Mouse (Mus musculus) skeletal muscle tissue, adult 2 months (tissue): ENCODE measurements at regions not wholly inside any gene's neighbourhood (a gene's known extent, or its start where the extent isn't known, plus 50 kb on each side); places are given as distances from the start of the nearest gene placed in this dataset.

Source experiments
- DNase-seq: peaks from one replicate; pipeline ENCODE4 v3.0.0-alpha.2; 2012; ENCODE audit warnings: low read depth, low spot score

DNA sequence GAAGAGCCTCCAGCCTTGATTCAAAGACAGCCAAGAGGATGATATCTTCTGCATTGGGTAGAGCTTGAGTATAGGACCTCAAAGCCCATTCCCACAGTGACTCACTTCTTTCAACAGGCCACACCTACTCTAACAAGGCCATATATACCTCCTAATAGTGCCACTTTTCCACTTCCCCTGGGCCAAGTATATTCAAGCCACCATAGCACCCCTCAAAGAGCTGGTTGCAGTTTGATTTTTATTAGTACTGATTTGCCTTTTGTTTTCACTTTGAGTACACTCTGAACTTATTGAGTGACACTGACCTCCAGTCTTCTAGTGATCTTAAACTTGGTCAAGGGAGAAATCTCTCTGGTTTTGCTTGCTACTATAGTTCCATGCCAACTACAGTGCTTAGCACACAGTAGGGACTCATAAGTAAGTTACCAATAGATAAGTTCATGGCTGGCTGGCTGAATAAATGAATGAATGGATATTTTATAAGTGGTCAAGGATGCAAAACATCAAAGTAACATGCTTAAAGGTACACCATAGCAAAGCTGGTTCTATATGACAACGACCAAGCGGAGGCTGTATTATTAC, 64.5 kb upstream of the Lmo2 start:
- no peak for DNase-seq

DNA sequence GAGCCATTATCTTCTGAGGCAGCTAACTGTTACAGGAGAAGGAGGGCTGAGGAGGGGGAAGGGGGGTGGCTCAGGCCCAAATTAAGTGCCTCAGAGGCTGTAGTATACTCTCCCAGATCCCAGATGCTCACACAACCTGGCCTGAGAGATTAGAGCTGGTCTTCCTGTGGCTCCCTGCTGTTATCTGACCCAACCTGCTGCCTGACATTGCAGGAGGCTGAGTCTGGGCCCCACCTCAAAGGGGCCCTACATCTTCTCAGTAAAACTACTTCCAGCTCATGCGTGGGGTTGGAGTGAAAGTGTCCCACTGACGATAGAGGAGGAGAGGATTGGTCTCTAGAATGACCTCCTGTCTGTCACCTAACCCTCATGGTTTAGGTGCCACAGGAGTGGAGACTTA, 64.0 kb upstream of the Lmo2 start:
- DNase-seq: peak; percentile 24

DNA sequence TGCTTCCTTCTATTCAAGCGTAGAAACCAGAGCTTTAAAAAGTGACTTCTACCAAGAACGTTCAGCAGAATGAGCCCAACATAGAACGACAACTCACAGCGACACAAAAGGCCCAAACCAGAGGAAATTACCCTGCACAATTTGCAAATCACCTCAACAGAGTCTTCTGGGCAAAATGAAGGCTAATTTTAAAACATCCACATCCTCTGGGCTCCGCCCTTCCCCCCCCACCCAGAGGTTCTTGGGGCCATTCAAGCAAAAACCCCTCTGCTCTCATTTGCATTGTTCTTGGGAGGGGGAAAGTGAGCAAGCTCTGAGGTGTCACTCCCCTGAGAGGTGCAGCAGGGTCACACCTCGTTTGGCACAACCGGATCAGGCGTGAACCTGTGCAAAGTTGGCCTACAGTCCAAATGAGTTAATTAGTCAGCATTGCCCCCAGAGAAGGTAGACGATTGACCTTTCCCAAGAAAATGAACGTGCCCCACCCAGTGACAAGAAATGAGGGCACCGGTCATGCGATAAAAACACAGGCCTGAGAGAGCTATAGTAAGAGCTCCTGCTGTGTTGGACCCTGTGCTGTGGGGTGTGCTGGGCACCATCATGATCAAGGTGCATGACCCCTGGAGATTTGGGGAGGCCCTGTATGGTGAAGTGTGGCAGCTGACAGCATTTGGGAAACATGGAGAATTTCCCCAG, 62.7 kb upstream of the Lmo2 start:
- no peak for DNase-seq

DNA sequence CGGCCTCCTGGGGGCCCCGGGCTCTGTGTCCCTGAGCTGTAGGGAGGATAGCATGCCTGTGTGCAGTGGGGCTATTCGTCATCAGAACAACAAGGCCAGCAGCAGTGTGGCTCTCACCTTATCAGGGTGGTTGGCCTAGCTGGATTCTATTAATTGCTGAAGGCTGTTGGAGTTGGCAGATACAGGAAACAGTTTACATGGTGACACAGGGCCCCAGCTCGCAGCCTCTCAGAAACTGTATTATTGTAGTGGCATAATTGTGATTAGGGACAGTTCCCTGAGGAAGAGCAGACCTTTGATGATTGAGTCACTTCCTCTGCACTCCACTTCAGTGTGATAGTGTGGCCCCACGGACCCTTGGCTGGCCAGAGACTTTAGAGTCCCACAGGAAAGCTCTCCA, 61.6 kb upstream of the Lmo2 start:
- DNase-seq: no peak

DNA sequence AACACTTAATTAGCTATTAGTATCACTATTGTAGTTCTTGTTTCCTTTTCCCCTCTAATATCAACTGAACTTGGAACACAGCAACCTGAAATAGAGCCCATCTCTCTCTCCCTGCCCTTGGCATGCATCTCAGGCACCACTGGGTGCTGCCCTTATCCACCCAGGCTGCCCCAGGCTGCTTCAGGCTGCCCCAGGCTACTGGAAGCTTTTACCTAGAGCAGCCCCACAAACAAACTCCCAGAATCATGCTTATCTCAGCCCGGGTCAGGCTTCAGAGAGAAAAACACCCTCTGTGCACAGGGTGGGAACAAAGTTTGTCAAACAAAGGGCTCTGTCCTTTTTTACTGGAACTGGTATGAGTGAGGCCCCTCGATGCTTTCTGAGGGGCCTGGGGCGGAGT, 61.0 kb upstream of the Lmo2 start:
- no peak for DNase-seq

DNA sequence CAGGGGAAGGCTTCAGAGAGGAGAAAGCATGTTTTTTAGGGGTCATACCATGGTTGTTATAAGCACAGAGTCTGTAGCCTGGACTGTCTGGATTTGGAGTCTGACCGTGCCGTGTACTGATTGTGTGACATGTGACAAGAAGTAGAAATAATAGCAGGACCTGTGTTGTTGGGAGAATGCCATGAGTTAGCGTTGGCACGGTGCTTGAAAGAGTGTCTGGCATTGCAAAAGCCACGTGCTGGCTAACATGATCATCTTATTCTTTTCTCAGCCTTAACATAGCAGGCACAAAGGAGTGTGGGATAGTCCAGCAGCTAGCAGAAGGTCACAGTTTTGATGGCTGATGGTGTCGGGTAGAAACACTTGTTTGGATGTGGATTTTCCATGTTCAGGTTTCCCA, 58.1 kb upstream of the Lmo2 start:
- no peak for DNase-seq

DNA sequence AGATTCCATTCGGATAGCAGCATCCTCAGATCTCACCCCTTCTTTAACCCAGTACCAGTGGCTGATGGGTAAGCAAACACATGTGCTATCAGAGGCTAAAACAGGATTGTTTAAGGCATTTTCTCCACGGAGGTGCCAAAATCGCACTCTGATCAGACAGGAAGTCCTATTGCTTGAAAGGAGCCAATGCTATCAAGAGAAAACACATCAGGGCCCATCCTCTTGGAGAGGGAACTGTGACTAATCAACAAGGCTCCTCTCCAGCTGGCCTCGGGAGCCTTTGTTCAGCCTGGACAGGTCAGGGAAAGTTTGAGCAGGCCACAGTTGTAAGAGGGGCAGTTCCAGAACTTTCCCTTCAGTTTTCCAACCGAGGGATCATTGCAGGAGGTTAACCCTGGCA, 57.4 kb upstream of the Lmo2 start:
- peak; percentile 62 for DNase-seq

DNA sequence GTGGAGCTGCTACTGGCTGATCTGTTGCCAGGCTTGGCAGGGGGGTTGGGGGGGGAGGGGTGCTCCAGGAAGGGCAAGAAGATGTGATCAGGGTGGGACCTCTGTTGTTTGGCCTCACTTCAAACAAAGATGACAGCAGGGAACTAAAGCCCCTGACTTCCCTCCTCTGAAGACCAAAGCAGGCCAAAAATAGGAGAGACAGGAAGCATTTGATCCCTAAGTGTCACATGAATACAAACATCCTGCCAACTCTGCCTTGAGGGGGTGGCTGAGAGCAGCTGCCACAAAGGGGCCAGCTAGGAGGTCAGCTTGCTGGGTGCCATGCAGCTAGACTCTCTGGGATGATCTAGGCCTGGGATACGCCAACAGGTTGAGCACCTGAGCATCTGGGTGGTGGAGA, 56.3 kb upstream of the Lmo2 start:
- peak; percentile 31 for DNase-seq

DNA sequence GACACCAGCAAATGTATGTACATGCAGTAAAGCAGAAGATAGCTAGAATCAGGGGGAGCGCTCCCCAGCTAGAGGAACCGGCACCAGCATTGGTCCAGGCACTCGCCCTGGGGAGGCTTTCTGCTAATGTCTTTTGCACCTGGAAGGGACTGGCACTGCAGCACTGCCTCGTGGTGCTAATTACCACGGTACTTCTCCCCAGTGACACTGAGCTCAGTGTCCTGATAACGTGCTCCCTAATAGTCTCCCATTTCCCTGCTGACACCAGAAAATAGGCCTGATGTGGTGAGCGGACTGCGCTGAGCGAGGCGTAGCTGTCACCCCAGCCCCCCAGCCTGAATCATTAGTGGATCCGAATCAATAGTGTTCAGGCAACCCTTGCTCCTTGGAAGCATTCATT, 55.0 kb upstream of the Lmo2 start:
- no peak for DNase-seq

DNA sequence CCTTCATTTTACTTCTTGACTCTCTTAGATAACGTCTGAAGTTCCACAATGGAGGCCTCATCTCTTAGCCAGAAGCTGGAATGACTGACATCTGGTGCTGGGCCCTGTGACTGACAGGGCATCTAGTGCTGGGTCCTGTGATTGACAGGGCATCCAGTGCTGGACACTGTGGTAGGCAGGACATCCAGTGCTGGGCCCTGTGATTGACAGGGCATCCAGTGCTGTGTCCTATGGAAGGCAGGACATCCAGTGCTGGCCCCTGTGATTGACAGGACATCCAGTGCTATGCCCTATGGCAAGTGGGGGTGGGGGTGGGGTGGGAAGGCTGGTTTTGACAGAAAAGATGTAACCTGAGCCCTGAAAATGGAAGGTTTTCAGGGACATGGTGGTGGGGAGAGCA, 52.1 kb upstream of the Lmo2 start:
- DNase-seq: no peak

DNA sequence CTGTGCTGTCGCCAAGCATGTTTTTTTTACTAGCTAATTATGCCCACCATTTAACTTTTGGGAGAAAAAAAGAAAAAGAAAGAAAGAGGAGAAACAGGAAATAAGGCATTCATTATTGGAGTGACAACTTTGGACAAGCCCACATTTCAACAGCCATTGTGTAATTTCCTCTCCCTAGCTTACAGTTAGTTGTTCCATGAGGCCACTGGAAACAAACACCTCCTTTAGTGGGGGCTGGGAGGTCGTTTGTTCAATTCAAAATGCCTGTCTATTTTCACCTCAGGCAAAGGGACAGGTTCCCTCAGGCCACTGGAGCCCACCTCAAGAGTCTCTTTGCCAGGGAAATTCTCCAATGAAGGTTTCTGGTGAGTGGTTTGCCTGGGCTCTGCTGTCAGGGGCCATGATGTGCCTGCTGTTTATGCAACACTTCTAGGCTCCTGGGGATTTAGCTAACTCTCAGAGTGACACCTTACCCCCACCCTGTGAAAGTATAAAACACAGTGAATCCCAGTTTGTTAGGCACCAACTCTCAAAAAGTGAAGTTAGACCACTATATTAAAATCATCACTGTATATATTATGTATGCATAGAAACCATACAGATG, 51.1 kb upstream of the Lmo2 start:
- DNase-seq: no peak
